Mouse (Mus musculus) B cell, adult 2 months (primary cell): ENCODE measurements around the gene Tenm2.

ENCODE experiments used
- DNase-seq, 2 experiments: peaks; one replicate each; pipeline ENCODE4 v3.0.0; 2022

Tenm2 gene

DNA sequence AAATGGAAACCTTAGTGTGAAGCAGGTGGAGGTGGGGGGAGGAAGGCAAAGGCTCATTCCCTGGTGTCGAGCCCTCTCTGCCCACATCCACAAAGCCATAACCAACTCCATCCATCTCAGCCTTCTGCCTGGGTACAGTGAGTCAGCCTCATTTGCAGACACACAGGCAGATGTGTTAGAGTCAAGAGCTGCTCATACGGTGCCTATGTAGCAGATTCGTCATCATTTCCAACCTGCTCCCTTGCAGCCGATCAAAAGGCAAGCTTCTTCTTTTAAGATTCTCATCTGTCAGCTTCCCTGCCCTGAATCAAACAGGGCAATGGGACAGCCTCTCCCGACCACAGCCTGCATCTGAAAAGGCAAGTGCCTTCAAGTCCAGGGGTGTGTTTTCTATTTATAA, 979.0 kb downstream of the Tenm2 start:
- no peak for DNase-seq

DNA sequence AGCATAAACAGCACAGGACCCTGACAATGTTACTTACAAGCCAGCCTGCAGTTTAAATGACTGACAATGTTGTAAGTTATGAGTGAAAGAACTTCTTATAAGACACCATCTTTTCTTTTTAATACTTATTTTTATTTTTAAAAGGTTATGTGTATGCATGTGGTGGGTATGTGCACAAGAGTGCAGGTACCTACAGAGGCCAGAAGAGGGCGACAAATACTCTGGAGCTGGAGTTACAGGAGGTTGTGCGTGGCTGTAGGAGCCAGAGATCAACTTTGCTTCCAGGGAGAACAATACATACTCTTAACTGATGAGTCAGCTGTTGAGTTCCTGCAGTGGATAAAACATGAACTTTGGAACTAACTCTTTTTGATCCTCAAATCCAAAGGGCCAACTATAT, 981.7 kb downstream of the Tenm2 start:
- DNase-seq: no peak

DNA sequence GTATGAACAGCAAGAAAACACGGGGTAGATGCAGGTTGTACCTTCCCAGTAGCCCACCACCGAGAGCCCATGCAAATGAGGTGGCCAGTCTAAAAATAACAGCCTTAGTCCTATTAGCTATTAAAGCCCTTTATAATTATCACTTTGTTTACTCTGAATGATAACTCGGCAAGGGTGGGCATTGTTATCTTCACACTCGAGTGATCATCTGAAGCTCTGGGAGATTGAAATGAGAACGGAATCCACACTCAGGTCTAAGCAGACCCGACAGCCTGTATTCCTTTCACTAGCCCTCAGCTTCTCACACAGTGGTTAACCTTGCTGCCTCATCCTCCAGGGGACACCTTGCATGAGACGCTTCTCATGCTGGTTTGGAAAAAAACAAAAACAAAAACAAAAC, 985.7 kb downstream of the Tenm2 start:
- DNase-seq: no peak

DNA sequence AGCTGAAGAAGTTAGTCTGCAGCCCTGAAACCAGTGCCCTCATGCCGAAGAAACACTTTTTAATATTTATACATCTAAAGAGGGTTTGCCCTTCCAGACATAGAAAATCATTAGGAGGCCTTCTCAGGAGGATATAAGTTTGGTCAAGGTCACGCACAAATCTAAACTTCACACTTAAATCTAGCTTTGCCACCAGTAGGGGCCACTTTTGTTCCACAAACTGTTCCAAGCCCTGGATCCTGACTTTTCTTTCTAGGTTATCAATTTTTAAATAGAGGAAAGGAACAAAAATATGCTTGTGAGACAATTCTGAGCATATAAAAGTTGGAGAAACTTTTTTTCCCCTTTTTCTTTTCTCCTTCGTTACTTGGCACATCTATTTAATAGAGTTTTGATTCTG, 989.6 kb downstream of the Tenm2 start:
- no peak for DNase-seq

DNA sequence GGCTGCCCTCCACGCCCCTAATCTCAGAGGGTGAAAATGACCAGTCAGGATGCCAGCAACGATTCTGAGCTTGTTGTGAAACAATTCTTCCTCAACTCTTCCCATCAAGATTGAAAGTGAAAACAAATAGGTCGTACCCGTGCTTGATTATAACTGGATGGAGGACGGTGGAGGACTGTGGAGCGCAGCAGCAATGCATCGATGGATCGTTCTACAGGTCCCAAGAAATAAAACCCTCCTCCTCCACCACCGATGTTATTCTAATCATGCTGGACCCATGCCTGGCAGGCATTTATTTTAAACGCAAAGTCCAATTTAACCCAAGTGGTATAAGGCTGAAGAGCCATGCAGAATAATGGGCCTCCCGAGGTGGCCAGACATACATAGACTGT, 991.3 kb downstream of the Tenm2 start:
- DNase-seq: no peak

DNA sequence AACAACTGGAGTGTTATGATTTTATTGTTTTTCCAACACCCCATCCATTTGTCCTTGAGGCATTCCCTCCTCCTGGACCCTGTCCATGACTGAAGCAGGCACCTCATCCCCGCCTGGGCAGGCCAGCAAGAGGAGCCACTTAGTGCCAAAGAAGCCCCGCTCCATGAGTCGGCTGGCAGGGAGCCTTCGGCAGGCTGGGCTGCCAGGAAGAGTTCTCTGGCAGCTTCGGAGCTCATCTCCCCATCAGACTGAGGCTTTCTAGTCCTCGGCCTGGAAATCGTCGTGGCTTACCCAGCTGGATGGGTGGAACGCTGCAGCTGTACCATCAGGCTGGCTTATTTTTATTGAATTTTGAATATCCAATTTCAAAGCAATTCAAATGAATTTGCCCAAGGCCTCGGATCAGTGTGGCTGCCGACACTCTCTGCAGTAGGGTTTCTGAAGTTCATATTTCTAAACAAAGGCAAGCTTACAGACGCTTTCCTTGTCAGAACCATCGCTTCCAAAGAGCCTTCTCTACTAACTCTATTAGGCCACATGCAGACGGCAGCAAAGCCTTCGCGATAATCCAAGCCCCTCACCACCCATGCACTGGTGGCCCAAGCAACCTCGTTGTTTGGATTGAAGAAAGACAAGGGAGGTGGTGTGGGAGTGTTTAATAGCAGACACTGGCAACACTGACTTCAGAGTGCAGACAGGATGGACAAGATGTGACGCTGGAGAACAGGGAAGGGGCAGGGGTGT, 991.8 kb downstream of the Tenm2 start:
- DNase-seq: no peak

- no peak for DNase-seq
Observed at GRCm38 (mm10) chr11:36238890-36239289, 996.9 kb downstream of the Tenm2 start.

DNA sequence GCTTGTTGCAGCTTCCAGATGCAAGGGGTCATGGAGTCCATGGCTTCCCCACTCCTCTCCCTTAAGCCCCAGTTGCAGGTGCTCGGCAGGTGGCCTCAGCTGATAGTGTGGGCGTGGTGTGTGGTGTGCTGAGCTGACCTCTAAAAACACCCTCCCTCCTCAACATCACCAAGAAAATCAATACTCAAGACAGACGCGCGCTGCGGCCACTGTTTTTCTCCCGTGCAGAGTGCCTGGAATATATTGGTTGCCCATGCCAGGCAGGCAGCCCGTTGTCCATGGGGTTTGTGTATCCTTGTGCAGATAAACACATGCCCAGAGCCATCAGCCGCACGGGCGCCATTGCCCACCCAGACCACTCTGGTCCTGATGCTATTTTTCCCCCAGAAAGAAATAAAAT, 1007.1 kb downstream of the Tenm2 start:
- DNase-seq: no peak

- no peak for DNase-seq
Observed at GRCm38 (mm10) chr11:36228196-36228595, 1007.6 kb downstream of the Tenm2 start.

DNA sequence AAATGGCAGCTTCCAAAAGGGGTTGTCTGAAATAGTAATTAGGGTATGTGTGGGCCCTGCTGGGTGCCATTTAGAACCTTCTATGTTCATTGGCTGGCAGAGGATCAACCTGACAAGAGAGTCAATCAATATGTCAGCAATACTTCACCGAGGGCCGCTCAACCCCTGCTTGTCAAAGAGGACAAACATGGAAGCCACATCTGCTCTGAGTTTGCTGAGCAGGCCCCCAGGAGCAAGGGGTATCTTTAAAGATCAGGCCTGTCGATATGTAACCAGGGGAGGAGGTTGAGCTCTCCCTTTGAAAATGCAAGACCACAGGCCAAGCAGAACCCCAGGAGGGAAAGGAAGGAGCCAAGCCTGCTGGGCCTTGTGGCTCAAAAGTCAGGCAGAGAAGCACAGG, 1009.7 kb downstream of the Tenm2 start:
- DNase-seq: no peak

DNA sequence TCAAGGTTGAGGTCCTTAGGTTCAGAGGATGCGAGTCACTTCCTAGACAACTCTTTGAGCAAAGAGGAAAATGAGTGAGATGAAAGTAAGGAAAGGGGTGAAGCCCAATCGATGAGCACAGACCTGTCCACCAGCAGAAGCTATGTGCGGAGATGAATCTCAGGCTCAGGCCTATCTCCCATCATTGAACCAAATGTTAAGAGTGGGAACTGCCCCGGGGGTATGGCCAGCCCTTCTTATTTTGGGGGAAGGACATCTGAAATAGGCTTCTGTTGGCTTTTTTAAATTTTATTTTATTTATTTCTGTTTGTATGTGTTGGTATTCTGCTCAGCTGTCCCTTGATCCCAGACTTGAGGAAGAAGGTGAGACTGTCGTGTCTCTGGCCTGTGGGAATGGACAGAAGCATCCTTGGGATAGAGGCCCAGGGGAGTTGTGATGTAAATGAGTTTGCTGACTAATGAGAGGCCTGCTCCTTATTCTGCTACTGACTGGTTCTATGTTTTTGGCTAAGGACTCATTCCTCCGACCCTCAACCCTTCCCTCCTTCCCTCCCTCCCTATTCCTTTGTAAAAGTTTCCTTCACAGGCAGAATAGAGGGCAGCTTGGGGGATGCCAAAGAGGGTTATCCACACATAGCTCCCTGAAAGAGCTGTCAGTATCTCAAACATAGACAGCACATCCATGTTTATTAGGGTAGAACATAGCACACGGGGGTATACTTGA, 1011.9 kb downstream of the Tenm2 start:
- DNase-seq: no peak

- DNase-seq: no peak
Observed at GRCm38 (mm10) chr11:36222071-36222470, 1013.7 kb downstream of the Tenm2 start.

DNA sequence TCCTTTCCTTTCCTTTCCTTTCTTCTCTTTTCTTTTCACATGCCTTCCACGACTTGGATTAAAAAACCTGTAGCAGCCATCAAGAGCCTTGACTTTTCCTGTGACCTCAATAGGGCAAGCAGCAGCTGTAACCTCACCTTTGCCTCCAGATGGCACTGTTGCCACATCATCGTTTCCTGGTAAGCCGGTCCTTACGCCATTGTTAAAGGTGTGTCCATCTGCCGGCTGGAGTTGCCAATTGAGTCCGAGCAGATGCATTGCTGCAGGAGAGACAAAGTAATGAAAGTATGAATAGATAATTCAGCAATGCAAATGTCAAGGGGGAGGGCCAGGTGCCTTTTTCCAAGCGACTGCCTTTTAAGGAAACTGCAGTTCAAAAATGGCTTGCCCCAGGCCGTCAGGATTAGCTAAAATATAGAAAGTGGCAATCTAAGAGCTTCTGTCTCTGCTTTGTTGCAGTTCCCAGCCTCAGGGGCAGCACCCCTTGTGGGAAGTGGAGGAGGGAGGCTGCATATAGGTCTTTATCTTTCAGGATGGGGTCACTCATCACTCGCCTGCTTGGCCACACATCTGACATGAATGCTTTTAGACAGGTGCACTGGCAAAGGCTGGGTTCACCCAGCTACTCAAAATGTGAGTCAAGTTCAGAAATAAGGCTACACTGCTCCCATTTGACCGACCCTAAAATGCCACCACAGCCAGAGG, 1014.3 kb downstream of the Tenm2 start:
- no peak for DNase-seq

GRCm38 (mm10) chr11:36220651-36221050, 1015.1 kb downstream of the Tenm2 start:
- DNase-seq: no peak

GRCm38 (mm10) chr11:36219586-36219985, 1016.2 kb downstream of the Tenm2 start:
- DNase-seq: no peak

- no peak for DNase-seq
Observed at GRCm38 (mm10) chr11:36214589-36214988, 1021.2 kb downstream of the Tenm2 start.

DNA sequence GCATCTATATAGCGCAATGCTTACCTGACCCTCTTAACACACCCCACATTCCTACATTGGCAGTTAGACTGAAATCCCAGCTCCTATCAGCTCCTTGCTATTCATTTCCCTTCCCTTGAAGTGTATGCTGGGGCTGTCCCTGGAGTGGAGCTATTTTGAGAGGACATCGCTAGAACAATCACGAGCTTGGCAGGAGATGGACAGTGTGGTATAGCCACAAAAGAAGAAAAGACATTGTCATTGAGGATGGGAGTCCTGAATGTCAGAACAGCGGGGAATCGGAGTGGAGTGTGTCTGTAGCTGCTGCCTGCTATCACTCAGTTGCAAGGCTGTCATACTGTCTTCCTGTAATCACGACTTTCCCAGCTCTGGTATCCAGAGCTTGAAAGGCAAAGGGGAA, 1031.4 kb downstream of the Tenm2 start:
- no peak for DNase-seq

GRCm38 (mm10) chr11:36203896-36204295, 1031.9 kb downstream of the Tenm2 start:
- DNase-seq: no peak

- no peak for DNase-seq
Observed at GRCm38 (mm10) chr11:36194348-36194747, 1041.4 kb downstream of the Tenm2 start.

DNA sequence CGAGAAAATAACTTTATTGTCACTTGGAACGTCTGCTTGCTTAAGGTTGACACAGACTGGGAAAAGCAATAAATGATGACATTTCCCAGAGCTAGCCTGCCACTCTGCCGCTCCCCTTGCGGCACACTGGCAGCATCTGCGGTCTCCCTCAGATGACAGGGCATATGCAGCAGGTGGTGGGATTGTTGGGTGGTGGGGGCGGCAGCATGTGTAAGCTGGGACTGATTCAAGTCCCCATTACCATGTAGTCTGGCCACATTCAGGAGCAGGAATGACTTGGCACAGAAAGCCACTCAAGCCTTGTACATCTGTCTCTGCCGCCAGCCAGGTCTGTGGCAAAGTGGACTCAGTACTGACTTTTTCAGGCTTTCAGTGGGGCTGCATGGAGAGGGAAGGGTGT, 1059.7 kb downstream of the Tenm2 start:
- no peak for DNase-seq

- no peak for DNase-seq
Observed at GRCm38 (mm10) chr11:36173076-36173690, 1062.6 kb downstream of the Tenm2 start.

DNA sequence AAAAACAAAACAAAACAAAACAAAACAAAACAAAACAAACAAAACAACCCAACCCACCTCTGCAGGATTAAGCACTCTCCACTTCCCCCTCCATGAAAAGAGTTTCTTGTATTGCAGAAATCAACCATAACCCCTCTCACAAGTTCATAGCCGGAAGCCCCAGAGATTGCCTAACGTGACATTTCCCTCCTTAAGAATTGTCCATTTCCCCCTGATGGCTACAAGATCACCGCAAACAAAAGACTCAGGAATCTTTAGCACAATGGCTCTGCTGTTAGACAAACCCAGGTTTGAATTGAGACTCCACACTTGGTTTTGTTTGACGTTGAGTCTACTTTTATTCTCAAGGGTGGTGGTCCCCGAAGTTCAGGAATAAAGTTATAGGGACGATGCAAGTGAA, 1063.2 kb downstream of the Tenm2 start:
- no peak for DNase-seq

DNA sequence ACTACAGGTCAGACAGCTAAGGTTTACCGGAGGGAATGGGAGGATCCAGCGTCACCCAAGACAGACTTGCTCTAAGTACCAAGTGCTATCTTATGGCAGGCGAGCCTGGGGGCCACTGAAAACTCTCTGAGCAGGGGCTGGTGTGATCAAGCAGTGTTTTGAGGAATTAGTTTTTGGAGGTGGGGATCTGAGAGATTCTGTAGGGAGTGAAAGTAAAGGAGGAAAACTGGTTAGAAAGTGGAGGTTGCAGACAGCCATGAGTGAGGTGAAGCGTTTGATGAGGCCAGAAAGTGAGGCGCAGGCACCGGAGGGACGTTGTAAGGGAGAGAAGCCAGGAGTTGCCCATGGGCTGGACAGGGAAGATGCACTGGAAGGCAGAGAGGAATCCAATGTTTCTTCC, 1063.8 kb downstream of the Tenm2 start:
- DNase-seq: no peak

- DNase-seq: no peak
Observed at GRCm38 (mm10) chr11:36171221-36171620, 1064.5 kb downstream of the Tenm2 start.
